Mouse (Mus musculus) kidney, postnatal 4 days (tissue): ENCODE measurements at regions not wholly inside any gene's neighbourhood (a gene's known extent, or its start where the extent isn't known, plus 50 kb on each side); places are given as distances from the start of the nearest gene placed in this dataset.

Source experiments
- DNase-seq, 2 experiments: peaks; one replicate each; pipeline ENCODE4 v3.0.0; 2021; ENCODE audit warnings: mixed read lengths in 2 of 2

GRCm38 (mm10) chrX:85329474-85330225 is 80.2 kb downstream of the Fthl17a start:
- no peak for DNase-seq

GRCm38 (mm10) chrX:85343517-85343916 is 94.0 kb downstream of the Fthl17a start:
- DNase-seq: peak; percentile 61 to 64

- DNase-seq: no peak
Observed at GRCm38 (mm10) chrX:85375296-85375695, 125.8 kb downstream of the Fthl17a start.

GRCm38 (mm10) chrX:85384452-85384851 is 135.0 kb downstream of the Fthl17a start:
- DNase-seq: no peak
